Mouse (Mus musculus): ENCODE data around the gene Emsy.

Emsy gene

GRCm38 (mm10) chr7:98656531-98657221 lies at the start of gene Emsy:
Gene Emsy (minus strand): TSS chr7:98656783.
- in situ Hi-C loops (cut with MboI, MseI): loop anchor here (5.0 kb wide), 1 partner anchor 46 kb away; the partner anchor contains the start of gene Thap12

GRCm38 (mm10) chr7:98704276-98704675 lies 47.7 kb upstream of the Emsy start:
- in situ Hi-C loops (cut with MboI, MseI): loop anchor here (5.0 to 25.0 kb wide), 2 partner anchors 47 to 942 kb away; partner anchors contain the start of gene Emsy

GRCm38 (mm10) chr7:98703365-98703881 lies 46.8 kb upstream of the Emsy start:
- in situ Hi-C loops (cut with MboI, MseI): loop anchor here (5.0 to 25.0 kb wide), 2 partner anchors 46 to 941 kb away; partner anchors contain the start of gene Emsy

- in situ Hi-C loops (cut with MboI, MseI): loop anchor here (5.0 to 25.0 kb wide), 2 partner anchors 45 to 940 kb away; partner anchors contain the start of gene Emsy
Measured at GRCm38 (mm10) chr7:98702283-98703240, 46.0 kb upstream of the Emsy start, which contains the start of gene Thap12. Gene Thap12 (plus strand): TSS chr7:98703103.

GRCm38 (mm10) chr7:98701771-98702170 lies 45.2 kb upstream of the Emsy start:
- in situ Hi-C loops (cut with MboI, MseI): loop anchor here (5.0 to 25.0 kb wide), 2 partner anchors 44 to 939 kb away; partner anchors contain the start of gene Emsy

GRCm38 (mm10) chr7:98698590-98698989 lies 42.0 kb upstream of the Emsy start:
- in situ Hi-C loops (cut with MboI, MseI): loop anchor here (10.0 kb wide), 1 partner anchor 64 kb away; no protein-coding TSS in a partner anchor

GRCm38 (mm10) chr7:98698041-98698440 lies 41.5 kb upstream of the Emsy start:
- in situ Hi-C loops (cut with MboI, MseI): loop anchor here (10.0 kb wide), 1 partner anchor 63 kb away; no protein-coding TSS in a partner anchor

- in situ Hi-C loops (cut with MboI, MseI): loop anchor here (10.0 kb wide), 1 partner anchor 63 kb away; no protein-coding TSS in a partner anchor
Measured at GRCm38 (mm10) chr7:98697496-98697895, 40.9 kb upstream of the Emsy start.

- in situ Hi-C loops (cut with MboI, MseI): loop anchor here (10.0 kb wide), 1 partner anchor 59 kb away; no protein-coding TSS in a partner anchor
Measured at GRCm38 (mm10) chr7:98694046-98694445, 37.5 kb upstream of the Emsy start.

- in situ Hi-C loops (cut with MboI, MseI): loop anchor here (10.0 kb wide), 1 partner anchor 58 kb away; no protein-coding TSS in a partner anchor
Measured at GRCm38 (mm10) chr7:98692761-98693546, 36.4 kb upstream of the Emsy start.

- in situ Hi-C loops (cut with MboI, MseI): loop anchor here (10.0 kb wide), 1 partner anchor 56 kb away; no protein-coding TSS in a partner anchor
Measured at GRCm38 (mm10) chr7:98690831-98691230, 34.2 kb upstream of the Emsy start.

GRCm38 (mm10) chr7:98690126-98690525 lies 33.5 kb upstream of the Emsy start:
- in situ Hi-C loops (cut with MboI, MseI): loop anchor here (10.0 kb wide), 1 partner anchor 55 kb away; no protein-coding TSS in a partner anchor

GRCm38 (mm10) chr7:98685895-98686294 lies 29.3 kb upstream of the Emsy start:
- in situ Hi-C loops (cut with MboI, MseI): no loop called here

GRCm38 (mm10) chr7:98682821-98683220 lies 26.2 kb upstream of the Emsy start:
- in situ Hi-C loops (cut with MboI, MseI): no loop called here

GRCm38 (mm10) chr7:98680691-98681090 lies 24.1 kb upstream of the Emsy start:
- in situ Hi-C loops (cut with MboI, MseI): no loop called here

GRCm38 (mm10) chr7:98678441-98678840 lies 21.9 kb upstream of the Emsy start:
- in situ Hi-C loops (cut with MboI, MseI): no loop called here

GRCm38 (mm10) chr7:98677511-98677910 lies 20.9 kb upstream of the Emsy start:
- in situ Hi-C loops (cut with MboI, MseI): no loop called here

- in situ Hi-C loops (cut with MboI, MseI): no loop called here
Measured at GRCm38 (mm10) chr7:98674344-98674743, 17.8 kb upstream of the Emsy start.

GRCm38 (mm10) chr7:98672241-98672955 lies 15.8 kb upstream of the Emsy start:
- in situ Hi-C loops (cut with MboI, MseI): no loop called here

- in situ Hi-C loops (cut with MboI, MseI): no loop called here
Measured at GRCm38 (mm10) chr7:98671416-98671815, 14.8 kb upstream of the Emsy start.

Measured in T-helper 1 cell (primary cell).